ENCODE assay signal across 17 mouse cellular contexts in the genomic region with DNA sequence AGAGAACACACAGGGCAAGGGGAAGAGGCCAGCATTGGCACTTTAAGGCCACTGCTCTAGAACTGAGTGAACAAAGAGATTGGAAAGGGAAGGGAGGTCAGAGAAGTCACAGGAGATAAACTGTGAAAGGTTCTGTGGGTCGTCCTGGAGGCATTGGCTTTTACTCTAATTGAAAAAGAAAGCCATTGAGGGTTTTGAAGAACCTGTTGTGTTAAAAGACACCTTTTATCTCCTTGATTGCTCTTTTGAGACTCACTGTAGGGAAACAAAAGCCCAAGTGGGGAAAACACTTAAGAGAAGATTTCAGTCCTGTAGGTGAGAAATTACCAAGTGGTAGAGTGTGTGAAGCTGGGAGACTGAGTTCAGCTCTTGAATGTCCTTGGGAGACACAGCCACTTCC.
DNase-seq lines count a peak whose midpoint lies in the region; TF ChIP-seq lines count a peak whose summit lies in the region.
"Had no signal": no experiment of that assay in that cellular context is flagged by ENCODE, and none has a peak within 500 bp of the region (broad histone marks: within the 10 kb centered on the region; RNA-seq: fewer than 3 reads in every experiment).

No protein-coding gene starts in this region.

- H3K9me3 ChIP-seq in ES-E14 (ENCODE audit: control insufficient read depth, insufficient read depth, low read depth, low read length): no peaks in the 10 kb centered on the region
- H3K9me3 ChIP-seq: embryonic facial prominence, embryonic 10.5 days; embryonic facial prominence, embryonic 12.5 days; forebrain, embryonic 13.5 days; forebrain, embryonic 15.5 days had no signal

- H3K4me3 ChIP-seq in ES-E14 (ENCODE audit: insufficient read depth in 1 of 2, low read depth in 1 of 2, low read length in 2 of 2, poor library complexity in 1 of 2, severe bottlenecking in 1 of 2): no peak overlapping the region
- H3K4me3 ChIP-seq: embryonic facial prominence, embryonic 10.5 days; embryonic facial prominence, embryonic 12.5 days; forebrain, embryonic 13.5 days; forebrain, embryonic 15.5 days had no signal

- no peaks in the 10 kb centered on the region for H3K36me3 ChIP-seq in ES-E14 (ENCODE audit: control insufficient read depth, insufficient read depth, low read length, poor library complexity, severe bottlenecking)
- H3K36me3 ChIP-seq: embryonic facial prominence, embryonic 10.5 days; embryonic facial prominence, embryonic 12.5 days; forebrain, embryonic 15.5 days had no signal

- DNase-seq in ES-CJ7 (ENCODE audit: low read depth, low spot score) (peak; percentile 66), ES-E14 (ENCODE audit: low read depth, low spot score) (peak; percentile 69), ZHBTc4 (ENCODE audit: low read depth, low spot score) (peak; percentile 70)
- no peak for DNase-seq in cerebellum, adult 9-11 months
- DNase-seq in right cerebral cortex, postnatal 36 days (ENCODE audit: low spot score in 2 of 2): no peak
- DNase-seq: adrenal gland, adult 2 months; adrenal gland, postnatal 10 days; adrenal gland, postnatal 25 days; cerebellum, adult 11 months; cerebellum, adult 18-20 months; cerebellum, adult 8-10 months; embryo, embryonic 11 days; forebrain, postnatal 0 days had no signal

- no peaks in the 10 kb centered on the region for H3K4me1 ChIP-seq in ES-E14 (ENCODE audit: control insufficient read depth in 2 of 2, insufficient read depth in 2 of 2, low read length in 2 of 2, poor library complexity in 1 of 2)
- H3K4me1 ChIP-seq: embryonic facial prominence, embryonic 12.5 days had no signal

- no peak overlapping the region for H3K9ac ChIP-seq in ES-E14 (ENCODE audit: insufficient read depth, low read depth, low read length, poor library complexity, severe bottlenecking)
- H3K9ac ChIP-seq: embryonic facial prominence, embryonic 12.5 days; forebrain, embryonic 13.5 days; forebrain, embryonic 15.5 days; forebrain, postnatal 0 days had no signal

- H3K27ac ChIP-seq in ES-E14 (ENCODE audit: insufficient read depth, low read depth, low read length, poor library complexity, severe bottlenecking): no peak overlapping the region
- H3K27ac ChIP-seq: embryonic facial prominence, embryonic 10.5 days; embryonic facial prominence, embryonic 12.5 days; forebrain, embryonic 13.5 days; forebrain, embryonic 15.5 days had no signal

- in situ Hi-C loops in ES-E14 (cut with MboI; ENCODE audit: low sequenced_read_pairs in 2 of 2, unreplicated experiment in 2 of 2): no loop called here

TF ChIP-seq in ES-E14, 5 proteins besides CTCF, POLR2A, EP300 and RAD21:
- TF ChIP-seq ZC3H11A (IDR thresholded peaks at IDR 0.05; ENCODE audit: borderline replicate concordance, low read depth, low read length): no peak
- no peak for TF ChIP-seq CHD2 (IDR thresholded peaks at IDR 0.05; ENCODE audit: low read depth, low read length)
- TF ChIP-seq HCFC1 (IDR thresholded peaks at IDR 0.05; ENCODE audit: borderline replicate concordance, insufficient read depth, low read length): no peak
- no peak for TF ChIP-seq MAFK (IDR thresholded peaks at IDR 0.05; ENCODE audit: insufficient read depth, low read depth, low read length)
- no peak for TF ChIP-seq ZNF384 (IDR thresholded peaks at IDR 0.05; ENCODE audit: low read depth, low read length)

Comparison
In these comparisons a context has a peak if more than half of its experiments do, and no peak if none do; other contexts are left out.
1. DNase-seq: peak in ES-CJ7 (single experiment), ES-E14 (single experiment) and ZHBTc4 (single experiment); none in cerebellum, adult 9-11 months (single experiment) and right cerebral cortex, postnatal 36 days (0 of 2).